Mouse (Mus musculus) CD4-positive, CD25-positive, alpha-beta regulatory T cell, adult 4 months (primary cell): Measurements from ENCODE around the gene Thra. TPM values are rescaled to one million over a fixed set of nuclear protein-coding genes. Genes with fewer than 3 reads are reported as not detected.
A peak's percentile ranks its signal among the peaks of the same experiment; 100 is the strongest.

ENCODE experiments used
- ATAC-seq: one replicate; pipeline ENCODE4 v1.8.0; 2017
- polyA plus RNA-seq, 2 experiments: library from polyadenylated mRNA; unstranded; fragments of 100-300 nt; shearing (Covaris generic); gene quantifications; one replicate each; pipeline ENCODE4 v1.2.1; 2017

The Thra gene
- polyA plus RNA-seq, 2 experiments from 2014 or later, result 4.8 to 5.7 TPM

DNA sequence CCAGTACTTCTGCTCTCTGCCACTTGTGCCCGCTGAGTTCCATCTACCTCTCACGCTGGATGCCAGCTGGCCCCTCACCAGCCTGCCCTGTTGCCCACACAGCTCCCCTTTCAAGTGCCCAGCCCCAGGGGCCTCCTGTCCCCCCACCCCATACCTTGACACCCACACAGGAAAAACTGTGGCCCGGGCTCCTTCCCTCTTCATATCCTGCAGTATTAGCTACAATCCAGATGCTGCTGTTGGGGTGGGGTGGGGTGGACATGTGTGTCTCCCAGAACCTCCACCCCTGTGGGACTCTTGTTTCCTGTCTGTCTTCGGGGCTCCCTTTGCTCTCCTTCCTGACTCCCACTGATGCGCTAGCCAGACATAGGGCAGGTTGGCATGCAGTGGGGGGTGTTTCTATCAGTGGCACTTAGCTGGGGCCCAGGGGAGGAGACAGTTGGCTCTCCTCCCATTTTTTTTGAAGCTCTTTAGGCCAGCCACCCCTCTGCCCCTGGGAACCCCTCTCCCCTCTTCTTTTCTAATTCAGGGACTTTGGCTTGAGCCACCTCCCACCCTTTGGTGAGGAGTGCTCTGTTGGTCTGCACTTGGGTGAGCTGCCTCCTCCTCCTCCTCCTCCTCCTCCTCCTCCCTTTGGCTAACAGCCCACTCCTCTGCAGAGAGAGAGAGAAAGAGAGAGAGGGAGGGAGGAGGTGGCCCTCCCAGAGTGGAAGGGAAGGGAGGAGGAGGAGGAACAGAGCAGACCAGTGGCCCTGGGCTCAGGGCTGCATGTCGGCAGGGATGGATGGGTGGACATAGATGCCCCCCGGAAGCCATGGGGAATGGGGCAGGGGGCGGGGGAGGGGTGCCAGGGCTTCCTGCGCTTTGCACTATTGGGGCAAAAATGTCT lies 25.2 kb downstream of the Thra start:
- ATAC-seq, result no peak

DNA sequence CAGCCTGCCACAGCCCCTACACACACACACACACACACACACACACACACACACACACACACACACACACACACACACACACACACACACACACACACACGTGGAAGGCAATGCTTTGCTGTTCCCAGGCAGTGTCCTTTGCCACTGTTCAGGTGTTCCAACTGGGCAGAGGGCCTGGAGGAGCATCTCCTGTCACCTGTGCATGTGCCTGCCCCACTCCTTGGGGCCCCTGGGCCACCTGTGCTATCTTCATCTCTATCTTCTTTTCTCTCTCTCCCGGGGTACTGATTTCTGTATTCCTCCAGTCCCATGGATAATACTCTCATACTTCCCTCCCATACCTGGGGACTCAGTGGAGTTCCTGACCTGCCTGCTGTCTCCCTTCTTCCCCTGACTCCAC lies 25.9 kb downstream of the Thra start:
- ATAC-seq, result no peak

DNA sequence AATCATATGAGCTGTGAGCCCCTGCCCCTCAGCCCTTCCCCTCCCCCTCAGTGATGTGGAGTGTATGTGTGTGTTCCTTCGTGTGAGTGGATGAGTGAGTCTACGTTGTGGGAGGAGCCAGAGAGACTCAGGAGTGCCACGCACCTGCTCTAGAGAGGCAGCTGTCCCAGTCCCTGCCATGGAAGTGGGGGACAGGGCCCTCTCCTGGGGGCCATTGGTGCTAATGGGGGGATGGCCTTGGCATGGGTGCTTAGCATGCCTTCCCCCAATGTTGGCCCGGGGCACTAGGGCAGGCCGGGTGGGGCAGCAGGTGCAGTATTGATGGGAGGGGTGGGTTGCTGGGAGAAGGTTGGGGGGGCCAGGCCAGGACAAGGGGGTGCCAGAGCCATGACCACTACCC lies 26.4 kb downstream of the Thra start:
- ATAC-seq, result no peak

DNA sequence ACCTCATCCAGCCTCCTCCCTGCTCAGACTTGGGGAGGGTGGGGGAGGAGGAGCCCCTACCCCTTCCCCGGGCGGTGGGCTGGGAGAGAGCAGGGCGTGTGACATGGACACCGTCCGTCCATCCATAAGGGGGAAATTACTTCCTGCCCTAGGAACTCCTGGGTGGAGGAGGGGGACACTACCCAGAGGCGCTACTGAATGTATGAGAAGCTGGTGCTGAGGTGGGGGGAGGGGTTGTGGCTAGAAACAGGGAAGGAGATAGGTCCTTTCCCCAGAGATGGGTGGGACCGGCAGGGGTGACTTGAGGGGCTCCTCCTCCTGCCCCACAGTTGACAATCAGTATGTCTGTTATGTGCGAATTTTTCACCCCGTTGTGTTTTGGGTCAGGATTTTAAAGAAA lies 26.8 kb downstream of the Thra start:
- ATAC-seq, result no peak

DNA sequence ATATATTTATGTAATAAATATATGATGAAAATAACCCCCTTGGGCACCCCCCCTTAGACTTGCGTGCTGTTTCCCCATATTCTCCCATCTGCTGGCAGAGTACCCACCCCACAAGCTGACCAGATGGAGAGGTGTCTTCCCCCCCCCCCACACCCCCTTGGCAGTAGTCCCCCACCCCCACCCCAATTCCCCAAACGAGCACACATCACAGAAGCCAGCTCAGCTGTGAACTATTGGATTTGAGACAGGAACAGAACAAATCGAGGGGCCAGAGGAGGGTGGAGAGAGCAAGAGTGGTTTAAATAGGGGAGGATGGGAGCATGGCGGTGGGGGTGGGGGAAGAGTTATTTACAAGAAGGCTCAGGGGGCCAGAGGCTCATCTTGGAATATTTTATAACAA lies 27.3 kb downstream of the Thra start:
- ATAC-seq, result no peak

DNA sequence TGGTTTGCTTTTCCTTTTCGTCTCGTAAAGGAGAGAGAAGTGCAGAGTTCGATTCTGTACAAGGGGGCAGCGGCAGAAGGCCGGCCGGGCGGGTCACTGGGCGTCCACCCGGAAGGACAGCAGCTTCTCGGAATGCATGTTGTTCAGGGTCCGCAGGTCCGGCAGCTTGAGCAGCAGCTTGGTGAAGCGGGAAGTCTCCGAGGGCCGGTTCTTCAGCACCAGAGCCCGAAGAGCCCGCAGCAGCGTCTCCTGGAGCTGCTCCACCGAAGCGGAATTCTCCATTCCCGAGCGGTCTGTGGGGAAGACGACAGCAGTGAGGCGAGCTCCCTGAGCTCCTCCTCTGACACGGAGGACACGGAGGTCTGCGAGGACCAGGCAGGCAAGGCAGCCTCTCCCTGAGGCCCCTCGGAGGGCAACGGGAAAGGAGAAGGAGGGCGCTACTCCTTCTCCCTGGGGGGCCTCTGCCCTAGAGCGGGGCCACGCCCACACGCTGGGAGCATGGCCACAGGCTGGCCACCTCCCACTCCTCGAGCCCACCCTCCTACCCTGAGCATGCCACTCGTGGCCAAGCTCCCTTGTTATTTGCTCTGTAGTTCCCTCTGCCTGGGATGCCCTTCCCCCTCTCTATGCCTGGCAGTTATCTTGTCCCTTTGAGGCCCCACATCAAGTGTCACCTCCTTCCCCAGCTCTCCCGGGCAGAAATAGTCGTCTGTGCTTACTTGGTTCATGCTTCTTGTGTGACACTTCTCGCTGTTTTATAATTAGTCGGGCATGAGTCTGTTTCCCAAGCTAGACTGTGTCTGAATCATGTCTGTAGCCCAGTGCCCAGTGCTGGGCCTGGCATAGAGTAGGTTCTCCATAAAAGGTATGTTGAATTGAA lies 27.9 kb downstream of the Thra start:
- ATAC-seq, result no peak

DNA sequence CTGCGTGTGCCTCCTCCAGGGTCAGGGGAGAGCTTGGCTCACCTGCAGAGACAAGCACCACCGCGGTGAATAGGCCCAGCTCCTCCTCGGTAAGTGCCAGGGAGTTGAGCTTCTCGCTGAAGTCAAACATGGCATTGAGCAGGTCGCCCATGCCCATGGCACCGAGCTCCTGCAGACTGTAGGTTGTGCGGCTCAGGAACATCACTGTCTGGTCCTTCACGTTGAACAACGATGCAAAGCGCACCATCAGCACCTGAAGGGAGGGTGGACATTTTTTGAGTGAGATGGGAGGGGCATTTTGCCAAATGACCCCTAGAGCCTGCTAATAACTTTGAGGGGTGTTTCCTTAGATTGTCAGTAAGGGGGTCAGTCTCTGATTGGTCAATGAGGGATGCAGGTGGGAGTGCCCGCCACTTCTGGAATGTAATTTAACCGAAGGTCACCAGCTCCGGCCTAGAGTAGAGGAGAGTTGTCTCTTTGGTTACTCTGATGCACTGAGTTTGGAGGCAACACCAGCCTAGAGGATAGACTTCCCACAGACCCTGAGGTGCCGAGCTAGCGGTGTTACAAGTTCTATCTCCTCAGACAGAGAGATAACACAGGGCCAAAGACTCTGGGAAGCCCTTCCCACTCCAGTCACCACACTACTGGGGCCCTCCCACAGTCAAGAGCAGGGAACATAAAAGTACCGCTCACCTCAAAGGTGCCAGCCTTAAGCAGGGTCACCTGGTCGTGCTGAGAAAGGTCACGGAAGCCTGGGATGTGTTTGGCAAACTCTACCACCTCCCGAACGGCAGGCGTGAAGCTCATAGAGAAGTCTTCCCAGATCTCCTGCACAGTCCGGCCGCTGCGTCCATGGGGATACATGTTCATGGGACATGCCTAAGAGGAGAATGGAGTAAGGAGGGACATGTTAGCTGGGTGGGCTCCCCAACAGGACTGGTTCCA lies 28.8 kb downstream of the Thra start:
- ATAC-seq, result no peak

DNA sequence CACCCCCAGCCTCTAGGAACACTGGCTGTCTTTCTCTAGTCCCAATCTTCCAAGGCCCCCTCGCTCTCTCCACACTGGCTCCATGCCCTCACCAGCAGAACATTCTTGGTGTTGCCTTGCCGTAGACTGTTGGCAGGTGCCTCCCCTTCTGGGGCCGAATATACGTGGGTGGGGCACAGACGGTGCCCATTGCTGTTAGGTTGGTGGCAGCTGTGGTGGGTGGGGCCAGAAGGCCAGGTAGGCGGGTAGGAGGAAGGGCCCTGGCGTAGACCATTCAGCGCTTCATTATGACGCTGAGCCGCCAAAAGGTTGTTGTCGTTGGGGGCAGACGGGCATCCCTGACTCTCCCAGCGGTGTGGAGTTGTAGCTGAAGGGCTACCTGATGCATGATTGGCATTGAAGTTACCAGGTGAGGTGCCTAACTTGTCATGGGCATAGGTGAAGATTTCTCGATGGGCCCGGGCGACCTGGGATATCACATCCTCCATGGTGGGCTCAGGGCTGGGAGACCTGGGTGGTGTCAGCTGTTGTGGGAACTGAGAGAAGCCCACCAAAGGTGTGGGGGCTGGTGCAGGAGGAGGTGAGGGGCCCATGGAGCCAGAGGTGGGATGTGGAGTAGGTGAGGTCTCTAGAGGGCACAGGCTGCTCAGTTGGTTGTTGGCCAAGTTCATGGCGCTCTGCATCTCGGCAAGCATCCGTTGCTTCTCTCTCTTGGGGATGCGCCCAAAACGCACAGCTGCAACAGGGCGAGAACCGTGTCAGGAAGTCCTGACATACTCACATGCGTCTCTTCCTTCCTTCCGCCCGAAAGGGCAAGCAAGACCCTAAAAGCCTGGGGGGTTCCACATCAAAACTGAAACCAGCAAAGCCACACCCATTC lies 29.9 kb downstream of the Thra start:
- no peak for ATAC-seq

DNA sequence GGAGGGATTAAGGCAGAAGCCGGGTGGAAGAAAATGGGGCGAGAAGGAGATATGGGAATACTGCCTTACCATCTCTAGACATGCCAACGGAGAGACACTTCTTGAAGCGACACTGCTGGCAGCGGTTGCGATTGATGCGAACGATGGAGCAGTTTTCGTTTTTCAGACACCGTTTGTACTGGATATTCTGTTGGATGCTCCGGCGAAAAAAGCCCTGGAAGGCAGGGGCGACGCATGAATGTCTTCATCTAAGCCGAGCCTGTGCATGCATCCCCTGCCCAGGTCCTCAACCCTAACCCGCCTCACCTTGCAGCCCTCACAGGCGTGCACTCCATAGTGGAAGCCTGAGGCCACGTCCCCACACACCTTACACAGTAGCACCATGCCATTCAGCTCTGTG lies 30.7 kb downstream of the Thra start:
- ATAC-seq, result no peak

DNA sequence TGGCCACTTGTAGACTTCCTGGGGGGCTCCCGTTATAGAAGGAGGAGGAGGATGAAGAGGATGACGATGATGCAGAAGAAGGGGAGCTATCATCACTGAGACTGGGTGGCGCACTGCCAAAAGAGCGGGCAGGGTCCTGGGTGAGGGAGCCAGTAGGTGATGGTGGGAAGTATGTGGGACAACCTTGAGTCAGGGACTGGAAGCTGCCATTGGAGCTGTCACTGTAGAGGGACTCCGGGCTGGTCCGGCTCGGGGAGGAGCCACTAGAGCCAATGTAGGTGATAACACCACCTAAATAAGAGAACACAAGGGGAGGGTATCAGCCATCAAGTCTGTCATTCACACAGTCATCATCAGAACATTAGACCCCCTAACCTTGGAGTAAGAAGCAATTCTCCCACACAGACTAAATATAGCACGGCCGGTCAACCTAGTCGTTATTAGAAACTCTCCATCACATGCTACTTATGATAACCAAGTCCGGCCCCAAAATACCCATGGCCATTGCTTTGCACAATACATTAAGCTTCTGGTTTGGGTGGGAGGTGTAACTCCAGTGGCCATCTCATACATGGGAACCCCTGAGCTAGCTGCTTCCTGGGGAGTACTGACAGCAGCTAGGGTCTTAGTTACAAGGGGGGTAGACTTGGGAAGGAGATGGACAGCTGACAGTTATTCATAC lies 31.5 kb downstream of the Thra start:
- no peak for ATAC-seq

DNA sequence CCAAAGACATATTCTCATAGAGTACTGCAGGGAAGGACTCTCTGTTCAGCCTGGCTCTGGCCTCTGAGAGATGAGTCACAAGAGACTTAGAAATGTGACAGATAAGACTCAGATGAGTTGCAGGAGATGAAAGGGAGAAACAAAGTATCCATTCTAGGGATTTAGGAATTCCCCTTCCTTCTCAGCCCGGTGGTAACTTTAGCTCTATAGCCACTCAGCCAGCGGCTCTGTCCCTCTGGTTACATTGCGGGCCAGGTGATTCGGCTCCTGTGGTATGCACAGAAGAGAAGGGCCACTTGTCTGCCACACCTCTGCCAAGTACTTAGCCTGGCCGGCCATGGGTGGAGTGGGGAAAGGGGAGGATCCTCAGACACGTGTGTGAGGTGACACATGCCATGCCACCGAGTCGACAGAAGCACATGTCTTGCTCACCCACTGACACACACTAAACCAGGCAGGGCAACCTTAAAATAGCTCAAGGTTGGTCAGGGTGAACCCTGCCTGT lies 32.3 kb downstream of the Thra start:
- no peak for ATAC-seq

DNA sequence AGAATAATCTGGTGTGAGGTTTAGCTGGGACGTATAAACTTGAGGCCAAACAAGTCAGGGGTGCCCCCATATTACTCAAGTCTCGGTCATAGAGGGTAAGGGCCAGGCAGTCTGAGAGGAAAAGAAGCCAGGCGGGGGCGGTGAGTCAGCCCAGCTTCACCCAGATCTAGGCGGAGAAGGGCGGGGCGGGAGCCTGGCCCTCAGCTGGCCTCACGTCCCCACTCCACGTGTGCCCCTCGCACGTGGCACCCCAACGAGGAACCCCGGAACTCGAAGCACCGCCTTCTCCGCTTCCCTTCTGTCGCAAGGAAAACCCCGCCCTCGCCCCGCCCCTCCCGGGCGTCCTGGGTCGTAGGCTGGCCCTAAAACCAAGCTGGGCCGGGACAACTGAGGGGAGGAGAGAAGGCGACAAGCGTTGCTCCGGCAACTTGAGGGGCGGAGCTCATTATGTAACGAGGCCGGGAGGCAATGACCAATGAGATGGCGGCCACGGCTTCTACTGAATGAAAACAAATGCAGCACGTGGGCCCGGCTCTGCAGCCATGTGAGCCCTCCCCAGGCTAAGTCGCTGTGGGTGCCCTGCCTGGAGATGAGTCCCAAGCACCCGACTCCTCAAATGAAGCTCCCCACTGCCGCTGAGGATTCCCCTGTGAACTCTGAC lies 33.3 kb downstream of the Thra start:
- ATAC-seq, result peak; percentile 92

DNA sequence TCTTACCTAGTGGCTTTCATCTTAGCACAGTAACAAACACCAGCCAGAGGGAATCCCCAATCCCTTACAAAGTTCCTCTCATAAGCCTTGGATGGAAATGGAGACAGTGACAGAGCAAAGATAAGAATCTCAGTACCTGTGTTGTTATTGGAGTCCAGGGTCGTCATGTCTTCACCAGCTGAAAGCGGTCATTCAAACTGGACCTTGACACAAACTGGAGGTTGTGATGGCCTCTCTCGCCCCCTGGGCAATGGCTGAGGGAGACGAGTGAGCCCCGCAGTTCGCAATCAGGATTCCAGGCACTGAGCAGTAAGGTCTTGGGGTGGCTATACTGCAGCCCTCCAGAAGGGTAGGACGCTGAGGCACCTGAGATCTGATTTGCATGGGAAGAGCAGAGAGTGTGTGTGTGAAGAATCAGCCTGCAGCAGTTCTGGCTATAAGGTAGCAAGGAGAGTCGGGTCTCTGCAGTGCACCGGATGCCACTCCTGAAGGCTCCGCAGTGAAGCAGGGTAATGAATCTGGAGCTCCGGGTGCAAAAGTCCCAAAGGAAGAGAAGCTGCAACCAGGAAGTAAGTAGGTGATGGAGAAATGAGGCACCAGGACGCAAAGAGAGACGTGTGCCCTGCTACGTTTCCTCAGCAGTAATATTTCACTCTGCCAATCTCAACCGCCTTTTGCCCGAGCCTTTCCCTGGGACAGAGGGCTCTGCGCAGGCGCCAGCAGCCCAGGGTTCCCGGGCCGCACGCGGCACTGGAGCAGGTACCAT lies 34.3 kb downstream of the Thra start, which contains the start of gene Nr1d1:
Gene Nr1d1 (minus strand): TSS at position 752 of the 766 bp plus-strand sequence.
- ATAC-seq, result peak; percentile 8

DNA sequence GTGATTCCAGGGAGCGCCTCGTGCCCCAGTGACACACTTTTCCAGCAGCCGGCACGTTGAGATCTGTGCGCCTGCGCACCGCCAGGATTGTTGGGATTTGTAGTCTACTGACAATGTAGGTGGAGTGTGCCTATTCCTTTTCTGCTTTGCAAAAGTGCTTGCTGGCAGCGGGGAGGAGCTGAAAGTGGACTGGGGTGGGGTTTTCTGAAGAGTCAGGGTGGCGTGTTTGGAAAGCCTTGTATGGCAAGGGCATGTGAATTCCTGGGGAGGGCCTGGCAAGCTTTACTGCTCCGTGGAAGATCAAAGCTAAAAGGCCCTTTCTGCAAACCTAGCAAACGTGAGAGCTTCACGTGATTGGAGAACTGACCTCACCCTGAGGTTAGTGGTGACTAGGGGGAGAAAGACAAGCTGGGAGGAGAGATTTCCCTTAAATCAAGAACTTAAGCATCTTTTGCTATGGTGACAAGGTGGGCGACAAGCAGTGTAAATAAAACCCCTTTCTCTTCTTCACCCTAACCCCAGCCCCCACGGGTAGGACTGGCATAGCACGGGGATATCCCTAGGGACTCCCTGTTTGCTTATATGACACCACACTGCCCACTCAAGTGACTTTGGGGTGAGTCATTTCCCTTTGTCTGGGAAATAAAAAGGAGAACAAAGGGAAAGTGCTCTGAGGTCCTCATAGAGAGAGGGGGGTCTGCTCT lies 35.1 kb downstream of the Thra start:
- peak; percentile 30 for ATAC-seq

DNA sequence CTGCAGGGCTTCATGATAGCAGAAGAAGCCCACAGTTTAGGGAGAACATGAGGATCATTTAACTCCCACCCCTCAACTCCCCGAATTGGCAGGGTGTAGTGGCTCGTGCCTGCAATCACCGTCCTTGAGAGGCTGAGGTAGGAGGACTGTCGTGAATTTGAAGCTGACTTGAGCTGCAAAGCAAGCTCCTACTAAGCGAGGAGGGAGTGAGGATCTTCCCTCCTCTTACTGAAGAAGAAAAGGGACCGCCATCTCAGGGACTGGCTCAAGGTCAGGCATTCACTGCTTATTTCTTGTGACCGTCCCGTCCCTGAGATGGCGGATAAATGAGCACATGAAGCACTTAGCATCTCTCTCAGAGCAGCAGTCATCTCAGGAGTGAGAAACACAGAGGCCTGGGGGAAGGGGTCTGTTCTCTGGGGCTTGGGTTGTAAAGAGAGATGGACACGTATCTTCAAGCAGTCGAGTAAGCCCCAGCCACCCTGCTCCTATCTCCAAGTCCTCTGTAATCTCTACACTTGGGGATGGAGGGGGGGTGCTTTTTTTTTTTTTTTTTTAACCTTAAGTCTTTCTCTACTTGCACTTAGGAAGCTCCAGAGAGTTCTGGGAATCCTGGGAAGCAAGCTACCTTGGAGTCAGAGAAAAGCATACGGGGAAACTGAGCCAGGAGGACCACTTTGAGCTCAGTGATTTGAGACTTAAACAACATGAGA lies 35.8 kb downstream of the Thra start:
- ATAC-seq, result no peak

DNA sequence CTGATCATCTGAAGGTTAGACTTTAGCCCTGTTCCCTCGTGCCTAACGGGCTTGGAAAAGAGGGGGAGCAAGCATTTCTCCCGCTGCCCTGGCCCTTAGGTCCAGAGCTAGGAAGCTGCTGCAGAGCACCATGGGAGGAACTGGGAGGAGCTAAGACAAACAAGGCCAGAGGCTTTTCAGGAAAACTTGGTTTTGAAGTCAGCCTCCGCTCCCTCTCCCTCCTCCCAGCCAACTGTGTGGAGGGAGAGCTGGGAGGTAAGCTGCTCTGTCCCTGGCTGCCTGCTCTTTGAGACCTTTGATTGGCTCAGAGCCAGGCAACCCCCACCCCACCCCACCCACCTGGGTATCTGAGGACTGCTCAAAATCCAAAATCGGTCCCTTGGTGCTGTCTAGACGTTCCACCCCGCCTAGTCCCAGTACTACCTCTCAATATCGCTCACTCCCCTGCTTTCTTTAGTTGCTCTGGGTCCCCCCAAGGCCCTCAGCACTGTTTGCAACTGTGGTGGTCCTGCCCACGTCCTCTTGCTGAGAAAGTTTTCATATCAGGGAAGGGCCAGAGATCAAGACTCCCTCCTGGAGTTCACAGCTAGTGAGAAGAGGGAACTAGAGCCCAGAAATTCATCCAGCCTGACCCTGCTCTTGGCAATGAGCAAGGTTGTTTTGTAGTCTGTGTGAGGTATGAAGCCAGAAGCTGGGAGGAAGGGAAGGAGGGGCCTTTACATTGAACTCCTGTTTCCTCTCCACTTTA lies 36.6 kb downstream of the Thra start:
- no peak for ATAC-seq

DNA sequence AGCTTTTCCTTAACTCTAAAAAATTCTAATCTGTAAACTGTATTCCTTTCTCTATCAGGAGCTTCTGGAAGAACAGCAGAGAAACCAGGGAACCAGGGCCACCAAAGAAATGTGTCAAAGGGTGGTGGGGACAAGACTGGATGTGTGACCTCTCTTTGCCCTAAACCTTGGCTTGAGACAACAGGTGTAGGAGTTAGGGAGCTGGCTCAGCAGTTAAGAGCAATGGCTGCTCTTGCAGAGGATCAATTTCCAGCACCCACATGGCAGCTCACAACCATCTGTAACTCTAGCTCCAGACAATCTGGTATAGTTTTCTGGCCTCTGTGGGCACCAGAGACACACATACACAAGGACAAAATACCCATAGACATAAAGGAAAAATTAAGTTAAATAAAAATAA lies 37.5 kb downstream of the Thra start:
- no peak for ATAC-seq
